Mouse (Mus musculus) brain, embryonic 14.5 days (tissue): ENCODE measurements at regions not wholly inside any gene's neighbourhood (a gene's known extent, or its start where the extent isn't known, plus 50 kb on each side); places are given as distances from the start of the nearest gene placed in this dataset.

ENCODE experiments used
- DNase-seq: peaks from one replicate; pipeline ENCODE4 v3.0.0-alpha.2; 2011; ENCODE audit warnings: low read depth
- CTCF ChIP-seq: fragments of 200-500 bp; IDR thresholded peaks from 2 replicates; pipeline ENCODE4 v1.5.1; 2012; ENCODE audit warnings: inconsistent platforms, mild to moderate bottlenecking, moderate library complexity, borderline replicate concordance; ENCODE audit not compliant: insufficient read depth, insufficient read length; ENCODE audit errors: extremely low read depth
- POLR2A ChIP-seq: fragments of 200-500 bp; IDR thresholded peaks from 2 replicates; pipeline ENCODE4 v1.6.1; 2012; ENCODE audit warnings: mild to moderate bottlenecking, inconsistent platforms, borderline replicate concordance; ENCODE audit not compliant: poor library complexity, insufficient read depth, insufficient read length, severe bottlenecking; ENCODE audit errors: extremely low read depth

GRCm38 (mm10) chr2:50003866-50004265 lies 62.4 kb upstream of the Lypd6 start:
- no peak for DNase-seq
- TF ChIP-seq POLR2A (no peak), CTCF (no peak)

- DNase-seq: no peak
Measured at GRCm38 (mm10) chr2:50004674-50005527, 61.3 kb upstream of the Lypd6 start.

GRCm38 (mm10) chr2:50008282-50008681 lies 57.9 kb upstream of the Lypd6 start:
- TF ChIP-seq CTCF: no peak
- no peak for TF ChIP-seq POLR2A
- DNase-seq: peak; percentile 30

More at GRCm38 (mm10) chr2:50004674-50005527, 61.3 kb upstream of the Lypd6 start:
- TF ChIP-seq CTCF (no peak), POLR2A (no peak)

- TF ChIP-seq CTCF: no peak
- no peak for TF ChIP-seq POLR2A
- DNase-seq: no peak
Measured at GRCm38 (mm10) chr2:50010409-50010808, 55.8 kb upstream of the Lypd6 start.

- TF ChIP-seq CTCF (no peak), POLR2A (no peak)
- DNase-seq: no peak
Measured at GRCm38 (mm10) chr2:50012303-50012702, 53.9 kb upstream of the Lypd6 start.

- TF ChIP-seq POLR2A (no peak), CTCF (no peak)
- peak; percentile 9 for DNase-seq
Measured at GRCm38 (mm10) chr2:50013248-50013647, 53.0 kb upstream of the Lypd6 start.

GRCm38 (mm10) chr2:50013882-50014281 lies 52.3 kb upstream of the Lypd6 start:
- no peak for TF ChIP-seq POLR2A
- no peak for TF ChIP-seq CTCF
- no peak for DNase-seq

- TF ChIP-seq POLR2A (no peak), CTCF (no peak)
- peak; percentile 14 for DNase-seq
Measured at GRCm38 (mm10) chr2:50014683-50015082, 51.5 kb upstream of the Lypd6 start.
